Mouse (Mus musculus) urinary bladder, postnatal 10 days (tissue): Measurements from ENCODE around the gene Cntnap2.
"Not testable (repeated sequence)": the region's sequence is repeated elsewhere in the genome, so short reads cannot be mapped to it uniquely, and the experiment has no call there.

ENCODE experiments used
- DNase-seq: peaks from one replicate; pipeline ENCODE4 v3.0.0; 2022; ENCODE audit warnings: low spot score

Cntnap2 gene

GRCm38 (mm10) chr6:47243863-47244606, 2184.9 kb downstream of the Cntnap2 start:
- DNase-seq: no peak

DNA sequence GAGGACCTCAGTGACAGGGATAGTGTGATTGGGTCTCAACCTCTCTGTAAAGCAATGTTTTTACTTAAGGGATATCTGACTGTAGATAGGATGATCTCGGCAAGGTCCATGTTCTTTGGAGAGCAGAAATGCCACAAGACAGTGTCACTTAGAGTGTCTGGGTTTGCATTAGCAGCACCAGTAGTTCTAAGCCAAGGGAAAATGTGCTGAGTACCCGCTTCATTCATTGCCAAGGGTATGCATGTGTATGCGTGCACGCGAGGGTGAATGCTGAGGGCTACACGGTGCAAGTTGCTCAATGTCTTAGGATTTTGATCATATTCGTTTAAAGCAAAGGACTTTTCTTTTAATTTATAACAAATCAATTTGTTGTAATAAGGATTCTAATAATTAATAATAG, 2185.5 kb downstream of the Cntnap2 start:
- DNase-seq: no peak

DNA sequence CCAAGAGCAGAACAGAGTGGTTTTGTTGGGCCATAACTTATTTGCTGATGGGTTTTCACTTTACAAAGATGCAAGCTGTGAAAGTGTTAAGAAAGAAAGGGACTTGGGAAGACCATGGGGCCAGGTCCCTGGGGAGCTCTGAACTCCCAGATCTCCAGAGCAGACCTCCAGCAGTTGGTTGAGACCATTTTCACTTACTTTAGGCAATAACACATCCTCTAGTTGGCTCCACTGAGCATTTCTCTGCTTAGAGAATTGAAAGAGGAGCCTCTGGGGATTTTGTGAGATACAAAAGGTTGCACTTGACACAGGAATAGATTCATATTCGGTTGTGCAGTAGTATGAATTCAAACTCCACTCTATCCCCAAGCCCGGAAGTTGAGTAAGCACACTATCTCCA, 2196.1 kb downstream of the Cntnap2 start:
- no peak for DNase-seq

GRCm38 (mm10) chr6:47256227-47256887, 2197.2 kb downstream of the Cntnap2 start:
- DNase-seq: no peak

- no peak for DNase-seq
Observed at GRCm38 (mm10) chr6:47256918-47257506, 2197.9 kb downstream of the Cntnap2 start.

DNA sequence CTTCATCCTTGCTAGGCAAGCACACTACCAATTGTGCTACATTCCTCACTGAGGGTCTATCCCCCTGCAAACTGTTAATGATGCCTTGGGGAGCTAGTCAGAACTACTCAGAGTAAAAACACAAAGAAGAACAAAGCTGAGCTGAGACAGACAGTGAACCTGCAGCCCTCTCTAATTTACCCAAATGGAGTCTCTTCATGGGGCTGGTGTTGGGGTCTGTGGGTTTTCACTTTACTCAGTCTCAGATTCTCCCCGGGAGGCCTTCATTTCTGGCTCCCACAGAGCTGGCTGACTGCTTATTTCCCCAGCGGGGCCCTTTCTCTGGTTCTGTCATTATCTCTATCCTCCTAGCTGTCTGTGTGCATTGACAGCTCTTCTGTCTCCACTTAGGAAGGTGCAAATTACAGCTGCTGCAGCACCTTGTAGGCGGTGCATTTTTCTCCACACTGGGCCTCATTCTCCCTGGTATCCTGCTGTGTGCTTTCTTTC, 2200.5 kb downstream of the Cntnap2 start:
- DNase-seq: no peak

DNA sequence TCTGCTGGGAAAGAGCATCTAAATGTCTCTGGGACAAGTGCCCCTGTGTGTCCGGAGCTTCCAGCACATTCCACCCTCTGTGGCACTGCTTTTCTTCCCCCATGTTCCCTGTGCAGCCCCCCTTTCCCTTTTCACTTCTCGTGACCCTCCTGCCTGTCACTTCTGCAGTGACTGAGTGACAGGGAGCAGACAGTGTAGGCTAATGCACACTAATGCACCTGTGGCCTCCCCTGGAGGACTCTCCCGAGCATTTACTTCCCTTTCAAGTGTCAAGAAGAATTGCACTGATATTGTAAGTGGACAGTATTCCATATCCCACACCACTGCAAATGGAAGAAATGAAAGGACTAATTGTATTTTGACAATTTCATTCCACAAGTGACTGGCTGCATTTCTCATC, 2208.1 kb downstream of the Cntnap2 start:
- no peak for DNase-seq

GRCm38 (mm10) chr6:47269455-47269854, 2210.3 kb downstream of the Cntnap2 start:
- no peak for DNase-seq

GRCm38 (mm10) chr6:47271576-47271975, 2212.4 kb downstream of the Cntnap2 start:
- no peak for DNase-seq

GRCm38 (mm10) chr6:47272606-47273575, 2213.7 kb downstream of the Cntnap2 start:
- DNase-seq: no peak

DNA sequence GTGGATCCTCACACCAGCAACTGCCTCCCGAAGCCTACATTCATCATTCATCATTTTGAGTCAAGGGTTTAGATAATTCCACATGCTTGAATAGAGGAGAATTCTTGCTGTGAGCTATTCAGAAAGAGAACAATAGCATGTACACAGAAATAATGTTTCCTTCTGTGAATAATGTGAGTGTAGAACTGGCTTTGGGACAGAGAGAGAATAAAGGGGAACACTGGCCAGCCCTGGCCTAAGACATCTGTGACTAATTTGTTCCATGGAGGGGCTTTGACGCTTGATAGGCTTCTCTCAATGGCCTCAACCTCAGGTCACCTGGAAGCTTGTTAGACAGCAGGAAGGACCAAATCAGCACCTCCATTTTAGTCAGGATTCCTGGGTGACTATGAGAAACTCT, 2215.9 kb downstream of the Cntnap2 start:
- no peak for DNase-seq

DNA sequence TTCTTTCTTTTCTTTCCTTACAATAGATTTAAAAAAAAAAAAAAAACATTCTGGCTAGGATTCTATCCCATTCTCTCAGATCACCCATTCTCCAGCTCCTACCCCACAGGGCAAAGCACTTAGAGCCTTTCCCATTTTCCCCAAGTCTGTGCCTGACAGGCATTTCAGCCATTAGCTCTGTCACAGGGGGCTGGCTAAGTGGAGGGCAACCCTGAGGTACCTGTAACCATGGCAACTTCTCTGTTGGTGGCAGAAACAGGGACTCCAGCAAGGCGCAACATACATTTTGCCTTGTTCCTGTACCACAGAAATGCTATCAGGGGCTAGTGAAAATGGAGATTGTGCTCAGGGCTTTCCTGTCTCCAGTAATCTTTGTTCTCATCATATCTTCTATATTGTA, 2220.0 kb downstream of the Cntnap2 start:
- no peak for DNase-seq

GRCm38 (mm10) chr6:47281584-47281983, 2222.4 kb downstream of the Cntnap2 start:
- DNase-seq: no peak

GRCm38 (mm10) chr6:47284794-47285193, 2225.6 kb downstream of the Cntnap2 start:
- DNase-seq: no peak

DNA sequence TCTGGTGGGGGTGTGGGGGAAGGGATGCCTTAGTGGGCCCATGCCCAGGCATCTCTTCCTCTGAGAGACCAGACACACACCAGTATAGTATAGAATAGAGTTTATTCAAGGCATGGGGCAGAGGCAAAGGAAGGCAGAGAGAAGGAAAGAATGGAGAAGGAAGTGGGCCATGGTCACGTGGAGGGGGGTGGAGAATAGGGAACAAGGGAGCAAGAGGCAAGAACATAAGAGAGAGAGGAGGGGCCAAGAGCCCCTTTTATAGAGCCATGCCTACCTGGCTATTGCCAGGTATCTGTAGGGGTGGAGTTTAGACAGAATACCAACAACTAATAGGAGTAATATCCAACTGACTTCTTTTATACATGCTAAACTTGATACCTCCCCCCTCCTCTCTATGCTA, 2226.6 kb downstream of the Cntnap2 start:
- no peak for DNase-seq

- not testable (repeated sequence) for DNase-seq
Observed at GRCm38 (mm10) chr6:47286247-47286967, 2227.2 kb downstream of the Cntnap2 start.

GRCm38 (mm10) chr6:47287722-47288121, 2228.6 kb downstream of the Cntnap2 start:
- no peak for DNase-seq

DNA sequence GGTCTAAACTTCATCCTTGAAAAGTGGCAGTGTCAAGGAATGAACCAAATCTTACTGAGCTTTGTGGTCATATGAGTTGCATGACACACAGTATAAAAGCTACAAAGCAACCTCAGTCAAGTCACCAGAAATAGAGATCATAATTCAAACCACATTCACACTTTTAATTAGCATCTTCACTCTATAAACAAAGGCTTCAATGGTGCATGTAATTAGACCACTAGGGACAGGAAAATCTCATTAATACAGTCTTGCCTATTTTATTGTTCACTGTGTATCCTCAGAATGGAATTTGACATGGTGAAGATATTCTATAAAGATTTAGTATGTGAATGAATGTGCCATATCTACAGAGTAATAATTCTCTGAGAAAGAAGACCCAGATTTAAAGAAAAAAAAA, 2232.8 kb downstream of the Cntnap2 start:
- DNase-seq: no peak

DNA sequence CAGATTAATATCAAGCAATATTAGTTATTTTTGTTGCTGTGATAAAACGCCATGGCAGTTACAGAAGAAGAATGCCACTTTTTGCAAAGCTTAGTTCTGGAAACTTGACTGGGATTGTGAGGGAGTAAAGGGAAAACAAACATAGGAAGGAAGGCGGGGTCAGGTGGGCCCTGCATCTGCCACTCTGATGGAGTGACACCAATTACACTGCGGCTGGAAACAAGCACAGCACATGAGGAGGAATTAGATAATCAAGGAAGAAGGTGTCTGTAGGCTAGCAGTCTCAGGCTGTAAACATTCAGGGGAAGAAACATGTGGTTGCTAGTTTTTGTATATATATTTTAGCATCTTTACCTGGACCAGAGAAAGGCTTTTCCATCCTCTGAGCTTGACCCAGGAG, 2233.3 kb downstream of the Cntnap2 start:
- DNase-seq: no peak

DNA sequence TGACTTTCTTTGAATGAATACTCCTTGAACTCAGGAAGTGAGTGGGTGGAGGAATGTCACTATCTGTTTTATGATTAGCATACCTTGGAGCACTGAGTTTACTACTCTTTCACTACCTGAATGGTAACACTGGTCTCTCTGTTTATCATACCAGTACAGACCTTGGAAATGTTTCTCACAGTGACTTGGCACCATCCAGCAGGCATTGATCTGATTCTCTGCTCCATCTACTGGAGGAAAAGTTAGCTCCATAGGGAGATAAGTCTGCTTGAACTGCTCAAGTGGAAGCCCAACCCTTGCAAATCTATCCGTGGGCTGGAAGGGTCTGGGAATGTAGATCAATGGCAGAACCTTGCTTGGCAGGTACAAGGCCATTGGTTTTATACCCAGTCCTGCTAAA, 2235.3 kb downstream of the Cntnap2 start:
- no peak for DNase-seq

DNA sequence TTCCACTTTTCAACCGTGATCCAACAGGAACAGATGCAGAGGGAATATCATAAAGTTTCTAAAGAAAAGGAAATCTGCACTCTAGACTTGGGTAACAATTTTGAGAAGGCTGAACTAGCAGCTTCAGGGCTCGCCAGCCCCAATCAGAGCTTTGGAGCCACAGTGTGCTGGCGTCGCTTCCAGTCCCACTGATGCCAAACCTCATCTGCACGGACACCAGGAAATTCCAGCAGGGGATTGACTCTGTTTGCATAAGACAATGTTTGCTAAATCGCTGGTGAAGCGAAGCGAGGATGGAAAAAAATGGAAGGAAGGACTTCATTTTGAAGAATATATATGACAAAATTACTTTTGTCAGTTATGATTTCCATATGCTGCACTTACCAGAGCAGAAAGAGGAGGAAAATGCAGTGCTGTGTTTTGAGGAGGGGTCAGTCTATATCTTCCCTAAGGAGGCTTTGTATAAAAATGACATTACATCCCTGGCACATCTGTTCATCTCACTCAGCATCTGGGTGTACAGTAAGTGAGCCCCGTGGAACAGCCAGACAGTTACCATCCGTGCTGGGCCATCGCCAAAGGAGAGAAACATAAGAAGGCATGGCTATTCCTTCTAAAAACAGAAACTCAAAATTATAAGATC, 2245.8 kb downstream of the Cntnap2 start:
- no peak for DNase-seq
